Mouse (Mus musculus) neural tube, embryonic 15.5 days (tissue): ENCODE data around the gene Mast4. TPM values are rescaled to one million over a fixed set of nuclear protein-coding genes. Genes with fewer than 3 reads are reported as not detected.

Source experiments
- ATAC-seq: fragments of 200-750 bp; cut with Nextera tagmentation; 2 replicates; pipeline ENCODE4 v1.8.0; 2017; ENCODE audit warnings: mild to moderate bottlenecking, moderate TSS enrichment, moderate library complexity; ENCODE audit not compliant: low FRiP score
- H3K27ac ChIP-seq: fragments of 300-500 bp; sonication (generic); replicated peaks from 2 replicates; pipeline ENCODE4 v1.5.1; 2015; ENCODE audit warnings: mild to moderate bottlenecking, inconsistent platforms
- H3K27me3 ChIP-seq: fragments of 300-500 bp; sonication (generic); replicated peaks from 2 replicates; pipeline ENCODE4 v1.6.1; 2015; ENCODE audit warnings: inconsistent platforms
- H3K36me3 ChIP-seq: fragments of 300-500 bp; sonication (generic); 2 replicates; pipeline ENCODE4 v1.6.1; 2015; ENCODE audit warnings: inconsistent platforms
- H3K4me1 ChIP-seq: fragments of 300-500 bp; sonication (generic); 2 replicates; pipeline ENCODE4 v1.6.1; 2015; ENCODE audit warnings: inconsistent platforms
- H3K4me2 ChIP-seq: fragments of 300-500 bp; sonication (generic); 2 replicates; pipeline ENCODE4 v1.6.1; 2015; ENCODE audit warnings: inconsistent platforms, mild to moderate bottlenecking, moderate library complexity
- H3K4me3 ChIP-seq: fragments of 300-500 bp; sonication (generic); replicated peaks from 2 replicates; pipeline ENCODE4 v1.5.1; 2015; ENCODE audit warnings: mild to moderate bottlenecking, inconsistent platforms
- H3K9ac ChIP-seq: fragments of 300-500 bp; sonication (generic); replicated peaks from 2 replicates; pipeline ENCODE4 v1.6.1; 2015; ENCODE audit warnings: mild to moderate bottlenecking, inconsistent platforms
- H3K9me3 ChIP-seq: fragments of 300-500 bp; sonication (generic); replicated peaks from 2 replicates; pipeline ENCODE4 v1.6.1; 2016; ENCODE audit warnings: inconsistent platforms
- WGBS: fragments of 180-500 bp; shearing (Covaris S2); methylation state at CpG from one replicate; pipeline ENCODE4 v1.1.7; 2015; ENCODE audit warnings: mixed read lengths; 5-methylcytosine and 5-hydroxymethylcytosine counted together
- polyA plus RNA-seq: library from polyadenylated mRNA; unstranded; fragments of >200 nt; fragmentation: Nextera tagmentation; extraction: Ambion mirVana; gene quantifications from 2 replicates; pipeline ENCODE4 v1.2.1, GENCODE M21; 2015

Mast4 gene
- polyA plus RNA-seq, 1 experiment from 2014 or later = 24.7 TPM

- no peak for ATAC-seq
- 85% methylated on average over 3 of the region's 3 CpGs for WGBS
- no peaks in the 10 kb centered on the region for H3K36me3 ChIP-seq
Measured at GRCm38 (mm10) chr13:103071783-103072182, 262.5 kb downstream of the Mast4 start.

DNA sequence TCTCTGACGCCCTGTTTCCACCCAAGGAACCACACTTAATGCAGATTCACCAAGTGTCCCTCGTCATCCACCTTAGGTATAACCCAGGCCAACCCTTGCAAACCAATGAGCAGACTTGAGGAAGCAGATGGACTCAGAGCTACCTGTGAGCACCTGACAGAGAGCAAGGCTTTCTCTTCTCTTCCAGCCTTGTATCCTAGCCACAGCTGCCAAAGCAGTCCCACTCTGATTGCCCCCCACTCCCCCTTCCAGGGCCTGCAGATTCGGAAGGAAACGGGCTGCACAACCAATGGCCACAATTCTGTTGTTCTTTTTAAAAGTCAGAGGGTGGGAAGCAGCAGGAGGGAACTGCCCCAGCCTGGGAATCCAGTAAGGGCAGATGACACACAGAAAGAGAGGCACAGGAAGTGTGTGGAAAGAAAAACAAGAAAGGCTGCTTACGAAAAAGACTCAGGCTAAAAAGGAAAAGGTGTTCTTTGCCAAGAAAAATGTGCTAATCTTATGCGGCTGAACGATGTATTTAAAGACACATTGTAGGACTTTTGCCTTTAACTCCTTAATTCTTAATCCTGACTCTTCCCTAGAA lies 266.6 kb downstream of the Mast4 start:
- Histone ChIP-seq H3K27me3 (0 out of 2 replicates have a peak, but pooled peaks cover 3% of the 10 kb centered on the region), H3K36me3 (no peaks in the 10 kb centered on the region), H3K4me1 (0 out of 2 replicates have a peak, but pooled peaks cover 5% of the 10 kb centered on the region), H3K4me2 (no peak overlapping the region), H3K4me3 (no peak overlapping the region), H3K27ac (no peak overlapping the region), H3K9me3 (no peaks in the 10 kb centered on the region), H3K9ac (no peak overlapping the region)
- 42% methylated on average over 7 of the region's 7 CpGs for WGBS
- ATAC-seq = no peak

More at GRCm38 (mm10) chr13:103071783-103072182, 262.5 kb downstream of the Mast4 start:
- Histone ChIP-seq H3K4me2 (no peak overlapping the region), H3K9ac (no peak overlapping the region), H3K27me3 (no peaks in the 10 kb centered on the region), H3K9me3 (no peaks in the 10 kb centered on the region), H3K27ac (no peak overlapping the region), H3K4me1 (0 out of 2 replicates have a peak, but pooled peaks cover 3% of the 10 kb centered on the region), H3K4me3 (no peak overlapping the region)

- Histone ChIP-seq H3K36me3 (no peaks in the 10 kb centered on the region), H3K27me3 (0 out of 2 replicates have a peak, but pooled peaks cover 3% of the 10 kb centered on the region), H3K9me3 (no peaks in the 10 kb centered on the region), H3K4me3 (no peak overlapping the region), H3K4me2 (no peak overlapping the region), H3K27ac (no peak overlapping the region), H3K4me1 (peaks cover 5% of the 10 kb centered on the region; the same call in 1 of the 2 replicates), H3K9ac (no peak overlapping the region)
- WGBS = 63% methylated on average over 7 of the region's 7 CpGs
- no peak for ATAC-seq
Measured at GRCm38 (mm10) chr13:103065437-103065836, 268.9 kb downstream of the Mast4 start.

- no peaks in the 10 kb centered on the region for H3K36me3 ChIP-seq
- peaks cover 8% of the 10 kb centered on the region for H3K4me1 ChIP-seq
- H3K4me3 ChIP-seq = no peak overlapping the region
- no peaks in the 10 kb centered on the region for H3K9me3 ChIP-seq
- no peak overlapping the region for H3K4me2 ChIP-seq
- no peak for ATAC-seq
- H3K27me3 ChIP-seq = peaks cover 10% of the 10 kb centered on the region; the same call in 1 of the 2 replicates
- WGBS = 60% methylated on average over 2 of the region's 2 CpGs
- no peak overlapping the region for H3K27ac ChIP-seq
- H3K9ac ChIP-seq = no peak overlapping the region
Measured at GRCm38 (mm10) chr13:103061680-103062079, 272.6 kb downstream of the Mast4 start.

DNA sequence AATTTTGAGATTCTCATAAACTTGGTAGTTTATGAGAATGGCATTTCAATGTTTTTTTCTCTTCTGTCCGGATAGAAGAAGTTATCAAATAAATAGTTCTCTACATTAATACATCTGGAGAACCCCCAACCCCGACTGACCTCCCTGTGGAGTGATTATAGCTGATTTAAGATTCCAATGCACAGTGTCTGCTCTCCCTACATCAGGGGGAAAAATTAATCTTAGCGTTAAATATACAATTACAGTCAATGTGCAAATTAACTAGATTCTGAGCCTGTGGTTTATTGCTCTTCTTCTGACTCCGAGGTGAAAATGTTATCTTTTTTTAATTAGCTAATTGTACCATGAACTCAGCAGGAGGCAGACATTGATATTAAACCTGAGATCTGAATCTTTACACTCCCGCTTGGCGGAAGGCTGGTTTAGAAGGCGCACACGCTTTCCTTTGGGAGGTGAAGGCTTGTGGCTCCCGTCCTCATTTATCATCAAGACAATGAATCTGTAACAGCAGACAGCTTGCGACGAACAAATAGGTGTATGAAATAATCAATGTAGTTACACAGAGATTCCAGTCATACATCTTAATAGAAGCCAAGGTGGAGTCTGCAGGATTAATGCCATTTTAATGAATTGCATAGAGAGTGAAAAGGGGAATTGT lies 274.2 kb downstream of the Mast4 start:
- H3K4me1 ChIP-seq = peaks cover 5% of the 10 kb centered on the region
- WGBS = 22% methylated on average over 11 of the region's 11 CpGs
- H3K27me3 ChIP-seq = peaks cover 8% of the 10 kb centered on the region; the same call in 1 of the 2 replicates
- H3K36me3 ChIP-seq = no peaks in the 10 kb centered on the region
- peak; percentile 56; the same call in 1 of the 2 replicates for ATAC-seq
- H3K9me3 ChIP-seq = no peaks in the 10 kb centered on the region
- H3K4me2 ChIP-seq = peak overlapping the region; percentile 13; the same call in 1 of the 2 replicates
- no peak overlapping the region for H3K27ac ChIP-seq
- H3K9ac ChIP-seq = no peak overlapping the region
- H3K4me3 ChIP-seq = no peak overlapping the region

DNA sequence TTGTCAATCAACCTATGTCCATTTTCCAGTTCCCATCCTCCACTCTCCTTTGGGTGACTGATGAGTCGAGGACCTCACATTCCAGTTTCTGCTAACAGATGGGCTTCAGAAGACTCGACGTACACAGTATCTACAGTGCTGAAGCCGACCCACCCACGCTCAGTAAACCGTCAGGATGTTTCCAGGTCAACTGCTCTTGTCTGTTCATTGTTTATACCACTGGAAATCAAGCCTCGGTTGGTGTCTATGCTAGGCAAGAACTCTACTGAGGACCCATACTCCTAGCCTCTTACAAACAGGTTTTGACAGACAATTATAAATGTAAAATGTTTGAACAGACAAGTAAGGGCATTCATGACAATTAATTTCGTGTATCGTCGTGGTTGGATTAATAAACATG lies 277.8 kb downstream of the Mast4 start:
- H3K36me3 ChIP-seq = no peaks in the 10 kb centered on the region
- H3K9ac ChIP-seq = no peak overlapping the region
- no peak for ATAC-seq
- WGBS = 86% methylated on average over 10 of the region's 10 CpGs
- peaks cover 6% of the 10 kb centered on the region; the same call in 1 of the 2 replicates for H3K27me3 ChIP-seq
- no peak overlapping the region for H3K4me2 ChIP-seq
- no peaks in the 10 kb centered on the region for H3K9me3 ChIP-seq
- no peak overlapping the region for H3K4me3 ChIP-seq
- H3K27ac ChIP-seq = no peak overlapping the region
- H3K4me1 ChIP-seq = peaks cover 14% of the 10 kb centered on the region

DNA sequence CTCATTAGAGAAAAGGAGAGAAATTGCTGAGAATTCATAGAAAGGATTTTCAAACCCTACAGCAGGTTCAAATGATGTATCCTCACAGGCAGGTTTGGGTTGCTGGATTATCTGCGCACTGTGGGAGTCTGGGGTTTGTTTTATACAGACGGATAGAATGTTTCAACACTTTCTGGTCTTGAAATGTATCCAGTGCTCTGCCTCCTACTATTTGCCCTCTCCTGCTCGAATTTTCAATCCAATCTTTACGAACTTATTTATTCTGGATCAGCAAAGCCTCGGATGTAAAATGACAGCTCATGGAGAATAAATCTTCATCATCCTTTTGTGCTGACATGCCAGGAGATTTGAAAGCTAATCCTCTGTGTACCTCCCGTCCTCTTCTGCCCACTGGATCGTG lies 281.6 kb downstream of the Mast4 start:
- H3K27ac ChIP-seq = no peak overlapping the region
- H3K4me3 ChIP-seq = no peak overlapping the region
- H3K9me3 ChIP-seq = no peaks in the 10 kb centered on the region
- WGBS = 34% methylated on average over 7 of the region's 7 CpGs
- H3K4me1 ChIP-seq = peaks cover 9% of the 10 kb centered on the region; the same call in 1 of the 2 replicates
- H3K27me3 ChIP-seq = peaks cover 6% of the 10 kb centered on the region; the same call in 1 of the 2 replicates
- no peaks in the 10 kb centered on the region for H3K36me3 ChIP-seq
- no peak overlapping the region for H3K4me2 ChIP-seq
- no peak overlapping the region for H3K9ac ChIP-seq
- no peak for ATAC-seq

DNA sequence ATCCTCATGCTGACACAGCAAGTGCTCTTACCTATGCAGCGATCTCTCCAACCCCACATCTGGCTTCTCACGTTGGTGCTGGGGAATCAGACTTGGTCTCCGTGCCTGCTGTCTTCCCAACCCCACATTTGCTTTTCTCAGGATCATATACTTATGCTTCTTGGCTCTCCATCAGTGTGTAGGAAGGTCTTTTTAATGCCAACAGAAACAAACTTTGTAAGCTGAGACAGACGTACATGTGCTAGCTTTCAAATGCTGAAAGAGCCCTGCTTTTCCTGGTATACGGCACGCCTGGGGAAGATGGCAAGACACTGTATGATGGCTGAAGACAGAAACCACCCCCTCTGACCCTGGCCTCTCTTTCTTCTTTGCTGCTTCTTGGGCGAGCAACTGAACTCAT lies 285.3 kb downstream of the Mast4 start:
- no peaks in the 10 kb centered on the region for H3K27me3 ChIP-seq

DNA sequence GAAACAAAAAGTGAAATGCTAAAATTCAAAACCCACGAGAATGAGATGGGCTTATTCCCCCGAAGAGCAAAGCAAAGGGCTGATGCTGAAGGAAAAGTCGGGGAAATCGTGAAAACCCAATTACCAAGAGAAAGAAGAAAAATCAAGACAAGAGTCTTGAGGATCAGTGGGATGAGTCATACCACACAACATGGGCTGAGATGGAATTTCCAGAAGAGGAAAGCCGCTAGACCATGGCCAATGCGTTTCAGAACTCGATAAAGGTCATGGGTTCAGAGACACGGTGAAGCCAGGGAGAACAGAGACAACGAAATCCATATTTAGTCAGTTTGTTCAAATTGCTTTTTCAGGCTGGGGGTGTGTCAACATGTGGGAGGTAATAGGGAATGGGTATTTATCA lies 290.6 kb downstream of the Mast4 start:
- WGBS = 94% methylated on average over 9 of the region's 9 CpGs

More for the DNA sequence above, 285.3 kb downstream of the Mast4 start:
- no peak for ATAC-seq
- H3K4me1 ChIP-seq = peaks cover 9% of the 10 kb centered on the region; the same call in 1 of the 2 replicates
- 85% methylated on average over 7 of the region's 7 CpGs for WGBS
- no peak overlapping the region for H3K4me2 ChIP-seq
- no peak overlapping the region for H3K9ac ChIP-seq
- H3K36me3 ChIP-seq = no peaks in the 10 kb centered on the region
- no peaks in the 10 kb centered on the region for H3K9me3 ChIP-seq
- no peak overlapping the region for H3K27ac ChIP-seq
- no peak overlapping the region for H3K4me3 ChIP-seq

GRCm38 (mm10) chr13:103043011-103043410 lies 291.3 kb downstream of the Mast4 start:
- 87% methylated on average over 4 of the region's 4 CpGs for WGBS
- Histone ChIP-seq H3K4me1 (no peaks in the 10 kb centered on the region), H3K4me3 (no peak overlapping the region), H3K4me2 (no peak overlapping the region), H3K27ac (no peak overlapping the region), H3K36me3 (no peaks in the 10 kb centered on the region), H3K27me3 (no peaks in the 10 kb centered on the region), H3K9me3 (no peaks in the 10 kb centered on the region), H3K9ac (no peak overlapping the region)
- no peak for ATAC-seq

More for the DNA sequence above, 290.6 kb downstream of the Mast4 start:
- Histone ChIP-seq H3K9ac (no peak overlapping the region), H3K9me3 (no peaks in the 10 kb centered on the region), H3K27me3 (no peaks in the 10 kb centered on the region), H3K4me1 (no peaks in the 10 kb centered on the region), H3K36me3 (no peaks in the 10 kb centered on the region), H3K4me2 (no peak overlapping the region), H3K4me3 (no peak overlapping the region), H3K27ac (no peak overlapping the region)
- ATAC-seq = no peak

GRCm38 (mm10) chr13:103037466-103037865 lies 296.8 kb downstream of the Mast4 start:
- WGBS = 26% methylated on average over 5 of the region's 5 CpGs
- no peak overlapping the region for H3K27ac ChIP-seq

GRCm38 (mm10) chr13:103029377-103029776 lies 304.9 kb downstream of the Mast4 start:
- Histone ChIP-seq H3K27me3 (no peaks in the 10 kb centered on the region), H3K27ac (no peak overlapping the region), H3K9ac (no peak overlapping the region), H3K4me3 (no peak overlapping the region), H3K4me2 (no peak overlapping the region), H3K36me3 (no peaks in the 10 kb centered on the region), H3K4me1 (peaks cover 14% of the 10 kb centered on the region; the same call in 1 of the 2 replicates), H3K9me3 (no peaks in the 10 kb centered on the region)
- no peak for ATAC-seq
- 88% methylated on average over 5 of the region's 5 CpGs for WGBS

More at GRCm38 (mm10) chr13:103037466-103037865, 296.8 kb downstream of the Mast4 start:
- H3K27me3 ChIP-seq = no peaks in the 10 kb centered on the region
- H3K9ac ChIP-seq = no peak overlapping the region
- no peak overlapping the region for H3K4me3 ChIP-seq
- no peaks in the 10 kb centered on the region for H3K36me3 ChIP-seq
- no peaks in the 10 kb centered on the region for H3K9me3 ChIP-seq
- H3K4me1 ChIP-seq = no peaks in the 10 kb centered on the region
- no peak for ATAC-seq
- no peak overlapping the region for H3K4me2 ChIP-seq
